Mouse (Mus musculus): ENCODE measurements at regions not wholly inside any gene's neighbourhood (a gene's known extent, or its start where the extent isn't known, plus 50 kb on each side); places are given as distances from the start of the nearest gene placed in this dataset.

- dilution Hi-C loops (cut with MboI; ENCODE audit: extremely low pct_ligation_motif_present, extremely low pct_unique_long_range_greater_than_20kb, low sequenced_read_pairs) = no loop called here
- TF ChIP-seq POLR2AphosphoS2 (IDR thresholded peaks at IDR 0.05; ENCODE audit: low read depth, low read length) (no peak), ZMIZ1 (IDR thresholded peaks at IDR 0.05; ENCODE audit: low read depth, low read length) (no peak), KAT2A (IDR thresholded peaks at IDR 0.05; ENCODE audit: insufficient replicate concordance, low read length) (no peak), USF1 (IDR thresholded peaks at IDR 0.05; ENCODE audit: low read depth, low read length) (no peak), ELF1 (IDR thresholded peaks at IDR 0.05; ENCODE audit: low read depth, low read length) (no peak), ETS1 (conservative IDR thresholded peaks at IDR 0.05; ENCODE audit: low read depth, low read length) (no peak), EP300 (IDR thresholded peaks at IDR 0.05; ENCODE audit: low read length) (no peak), PAX5 (IDR thresholded peaks at IDR 0.05; ENCODE audit: low read length) (no peak), USF2 (conservative IDR thresholded peaks at IDR 0.05; ENCODE audit: low read depth, low read length) (no peak), MEF2A (IDR thresholded peaks at IDR 0.05; ENCODE audit: borderline replicate concordance, low read depth, low read length) (no peak), NELFE (IDR thresholded peaks at IDR 0.05; ENCODE audit: low read depth, low read length) (no peak), MYC (IDR thresholded peaks at IDR 0.05; ENCODE audit: low read depth, low read length) (no peak), SMC3 (IDR thresholded peaks at IDR 0.05; ENCODE audit: low read depth, low read length) (no peak), BHLHE40 (IDR thresholded peaks at IDR 0.05; ENCODE audit: low read depth, low read length) (no peak), MAFK (IDR thresholded peaks at IDR 0.05; ENCODE audit: insufficient replicate concordance, low read length) (no peak), UBTF (IDR thresholded peaks at IDR 0.05; ENCODE audit: low read depth, low read length) (no peak), RAD21 (IDR thresholded peaks at IDR 0.05; ENCODE audit: low read depth, low read length) (no peak), POLR2A (IDR thresholded peaks at IDR 0.05; ENCODE audit: low read depth, low read length) (no peak), E2F4 (IDR thresholded peaks at IDR 0.05; ENCODE audit: insufficient replicate concordance, low read depth, low read length) (no peak)
- H3K79me2 ChIP-seq (replicated peaks; ENCODE audit: control insufficient read depth, extremely low read depth, insufficient read depth, poor library complexity, severe bottlenecking) = no peaks in the 10 kb centered on the region
Measured at GRCm38 (mm10) chr2:144144486-144145136, 111.8 kb downstream of the Banf2 start.

GRCm38 (mm10) chr2:144156456-144157211 lies 113.8 kb upstream of the Mgme1 start:
- H3K27ac ChIP-seq (ENCODE audit: insufficient read depth, low read depth) = no peak overlapping the region
- H3K4me1 ChIP-seq (ENCODE audit: control insufficient read depth in 1 of 2, insufficient read depth in 2 of 2) = 0 out of 4 replicates have a peak, but pooled peaks cover 0 to 4% of the 10 kb centered on the region in 2 experiments
- TF ChIP-seq CHD2 (IDR thresholded peaks at IDR 0.05; ENCODE audit: low read length) = no peak
- TF ChIP-seq MEF2A (IDR thresholded peaks at IDR 0.05; ENCODE audit: borderline replicate concordance, low read depth, low read length) = no peak
- TF ChIP-seq ETS1 (conservative IDR thresholded peaks at IDR 0.05; ENCODE audit: low read depth, low read length) = no peak
- no peak for TF ChIP-seq IRF4 (IDR thresholded peaks at IDR 0.05; ENCODE audit: low read depth, low read length)
- peaks cover 6% of the 10 kb centered on the region for H3K27me3 ChIP-seq (replicated peaks)
- H3K9me3 ChIP-seq (replicated peaks; ENCODE audit: low read length) = no peaks in the 10 kb centered on the region
- no peak overlapping the region for H3K4me3 ChIP-seq (replicated peaks in 1 of 3; ENCODE audit: low read depth in 2 of 3, low read length in 2 of 3, poor library complexity in 1 of 3)
- in situ Hi-C loops (cut with MboI; ENCODE audit: low pct_ligation_motif_present, low pct_unique_long_range_greater_than_20kb, low sequenced_read_pairs) = no loop called here
- no peaks in the 10 kb centered on the region for H3K36me3 ChIP-seq (replicated peaks in 1 of 2; ENCODE audit: control insufficient read depth in 1 of 2, insufficient read depth in 1 of 2, low read length in 1 of 2)
- no peaks in the 10 kb centered on the region for H3K79me2 ChIP-seq (replicated peaks; ENCODE audit: control insufficient read depth, extremely low read depth, insufficient read depth, poor library complexity, severe bottlenecking)
- dilution Hi-C loops (cut with MboI; ENCODE audit: extremely low pct_ligation_motif_present, extremely low pct_unique_long_range_greater_than_20kb, low sequenced_read_pairs) = no loop called here
- DNase-seq (ENCODE audit: extremely low read depth) = no peak
- H3K9ac ChIP-seq (ENCODE audit: insufficient read depth, low read depth) = no peak overlapping the region
- H3K4me2 ChIP-seq (ENCODE audit: insufficient read depth, low read depth, poor library complexity, severe bottlenecking) = no peak overlapping the region

More at GRCm38 (mm10) chr2:144144486-144145136, 111.8 kb downstream of the Banf2 start:
- no peak for DNase-seq (ENCODE audit: extremely low read depth)
- Histone ChIP-seq H3K27me3 (replicated peaks) (no peaks in the 10 kb centered on the region), H3K4me2 (ENCODE audit: insufficient read depth, low read depth, poor library complexity, severe bottlenecking) (no peak overlapping the region), H3K36me3 (replicated peaks in 1 of 2; ENCODE audit: control insufficient read depth in 1 of 2, insufficient read depth in 1 of 2, low read length in 1 of 2) (no peaks in the 10 kb centered on the region), H3K4me3 (replicated peaks in 1 of 3; ENCODE audit: low read depth in 2 of 3, low read length in 2 of 3, poor library complexity in 1 of 3) (no peak overlapping the region), H3K9ac (ENCODE audit: insufficient read depth, low read depth) (no peak overlapping the region), H3K27ac (ENCODE audit: insufficient read depth, low read depth) (no peak overlapping the region), H3K4me1 (ENCODE audit: control insufficient read depth in 1 of 2, insufficient read depth in 2 of 2) (peaks cover 0 to 7% of the 10 kb centered on the region in 2 experiments; a peak in 2 of 4 replicates), H3K9me3 (replicated peaks; ENCODE audit: low read length) (no peaks in the 10 kb centered on the region)
- in situ Hi-C loops (cut with MboI; ENCODE audit: low pct_ligation_motif_present, low pct_unique_long_range_greater_than_20kb, low sequenced_read_pairs) = no loop called here
